Mouse (Mus musculus): Measurements from ENCODE around the gene Ntn4.

Gene Ntn4

GRCm38 (mm10) chr10:93687781-93688180 lies 47.3 kb downstream of the Ntn4 start:
- no peak for DNase-seq

GRCm38 (mm10) chr10:93688306-93689171 lies 48.1 kb downstream of the Ntn4 start:
- DNase-seq: peak in 1 of 2 experiments; percentile 48

- peak in 1 of 2 experiments; percentile 60 for DNase-seq
Observed at GRCm38 (mm10) chr10:93691344-93691743, 50.9 kb downstream of the Ntn4 start.

GRCm38 (mm10) chr10:93695043-93695791 lies 54.7 kb downstream of the Ntn4 start:
- DNase-seq: no peak

DNA sequence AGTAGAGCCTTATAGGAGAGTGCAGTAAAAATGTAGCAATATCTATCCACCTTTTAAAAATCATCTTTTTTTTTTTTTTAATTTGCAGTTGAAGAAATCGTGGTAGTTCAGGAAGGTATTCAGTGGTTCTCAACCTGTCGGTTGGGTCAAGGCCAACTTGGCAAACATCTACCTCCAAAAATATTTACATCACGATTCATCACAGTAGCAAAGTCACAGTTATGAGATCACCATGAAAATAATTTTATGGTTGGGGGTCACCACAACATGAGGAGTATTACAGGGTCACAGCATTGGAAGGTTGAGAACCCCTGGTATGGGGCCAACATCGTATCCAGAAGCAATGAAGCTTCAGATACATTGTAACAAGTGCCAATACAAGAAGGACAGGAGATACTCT lies 55.5 kb downstream of the Ntn4 start:
- no peak for DNase-seq

GRCm38 (mm10) chr10:93697866-93698483 lies 57.5 kb downstream of the Ntn4 start:
- DNase-seq: no peak

GRCm38 (mm10) chr10:93699689-93700478 lies 59.4 kb downstream of the Ntn4 start:
- no peak for DNase-seq

DNA sequence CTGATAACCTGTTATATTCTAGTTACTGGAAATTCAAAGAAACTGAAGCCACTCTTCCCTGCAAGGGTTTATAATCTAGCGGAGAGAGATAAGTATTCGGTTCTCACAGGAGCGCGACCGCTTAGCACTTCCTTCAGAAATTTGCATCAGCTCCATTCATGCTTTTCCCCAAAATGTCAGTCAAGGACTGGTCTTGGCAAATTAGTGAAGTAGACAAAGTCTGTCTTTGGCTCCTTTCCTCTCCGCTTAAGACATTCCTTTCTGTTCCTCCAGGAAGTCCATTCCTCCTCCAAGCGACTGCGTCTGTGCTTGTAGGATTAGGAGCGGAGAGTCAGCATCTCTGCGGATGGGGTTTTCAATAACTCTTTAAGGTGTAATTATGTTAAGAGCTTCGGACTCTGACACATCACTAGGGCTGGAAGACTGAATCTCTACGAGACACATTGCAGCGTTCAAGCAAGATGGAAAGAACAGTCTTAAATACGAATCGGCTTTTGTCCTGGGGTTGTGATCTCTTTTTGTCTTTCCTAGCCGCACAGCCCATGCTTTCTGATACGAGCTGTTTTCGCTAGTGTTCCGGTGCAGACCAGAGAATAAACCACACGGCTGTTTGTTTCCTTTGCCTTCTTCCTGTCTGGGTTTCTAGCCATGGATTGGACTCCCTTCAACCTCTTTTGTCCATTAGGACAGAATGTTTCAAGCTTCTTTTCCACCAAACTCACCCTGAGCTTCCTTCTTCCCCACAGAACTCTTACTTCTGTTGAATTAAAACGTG lies 60.3 kb downstream of the Ntn4 start:
- DNase-seq: no peak

- no peak for DNase-seq
Observed at GRCm38 (mm10) chr10:93703946-93704345, 63.5 kb downstream of the Ntn4 start.

- DNase-seq: no peak
Observed at GRCm38 (mm10) chr10:93707149-93708075, 66.9 kb downstream of the Ntn4 start.

DNA sequence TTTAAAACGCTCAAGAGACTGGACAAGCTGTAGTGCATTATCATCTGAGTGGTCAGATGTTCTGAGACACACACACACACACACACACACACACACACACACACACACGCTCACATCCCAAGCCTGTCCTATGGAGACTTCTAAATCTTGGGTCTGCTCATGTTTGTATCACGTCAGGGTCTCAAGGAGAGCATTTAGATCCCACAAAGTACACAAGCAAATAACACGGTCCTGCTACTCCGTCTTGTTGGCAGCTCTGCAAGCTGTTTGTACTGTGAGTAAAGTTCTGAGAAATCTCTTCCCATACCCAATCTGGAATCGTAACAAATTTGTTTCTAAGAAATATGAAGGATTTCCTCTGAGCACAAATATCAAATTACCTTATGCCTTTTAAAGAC lies 67.6 kb downstream of the Ntn4 start:
- DNase-seq: no peak

- no peak for DNase-seq
Observed at GRCm38 (mm10) chr10:93708515-93708914, 68.0 kb downstream of the Ntn4 start.

DNA sequence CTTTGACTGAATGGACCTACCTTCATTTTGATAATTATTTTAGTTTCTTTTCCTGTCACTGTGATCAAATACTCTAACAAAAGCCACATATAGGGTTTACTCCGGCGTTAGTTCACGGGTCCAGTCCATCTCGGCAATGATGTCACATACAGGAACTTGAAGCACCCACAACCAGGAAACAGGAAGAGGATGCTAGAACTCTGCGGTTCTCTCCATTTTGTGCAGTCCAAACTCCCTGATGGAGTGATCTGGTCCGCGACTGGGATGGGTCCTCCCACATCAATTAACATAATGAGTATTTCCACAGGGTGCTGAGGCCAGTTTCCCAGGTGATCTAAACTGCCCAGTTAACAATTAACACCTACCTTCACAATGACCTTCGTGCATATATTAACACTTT lies 69.1 kb downstream of the Ntn4 start:
- no peak for DNase-seq

DNA sequence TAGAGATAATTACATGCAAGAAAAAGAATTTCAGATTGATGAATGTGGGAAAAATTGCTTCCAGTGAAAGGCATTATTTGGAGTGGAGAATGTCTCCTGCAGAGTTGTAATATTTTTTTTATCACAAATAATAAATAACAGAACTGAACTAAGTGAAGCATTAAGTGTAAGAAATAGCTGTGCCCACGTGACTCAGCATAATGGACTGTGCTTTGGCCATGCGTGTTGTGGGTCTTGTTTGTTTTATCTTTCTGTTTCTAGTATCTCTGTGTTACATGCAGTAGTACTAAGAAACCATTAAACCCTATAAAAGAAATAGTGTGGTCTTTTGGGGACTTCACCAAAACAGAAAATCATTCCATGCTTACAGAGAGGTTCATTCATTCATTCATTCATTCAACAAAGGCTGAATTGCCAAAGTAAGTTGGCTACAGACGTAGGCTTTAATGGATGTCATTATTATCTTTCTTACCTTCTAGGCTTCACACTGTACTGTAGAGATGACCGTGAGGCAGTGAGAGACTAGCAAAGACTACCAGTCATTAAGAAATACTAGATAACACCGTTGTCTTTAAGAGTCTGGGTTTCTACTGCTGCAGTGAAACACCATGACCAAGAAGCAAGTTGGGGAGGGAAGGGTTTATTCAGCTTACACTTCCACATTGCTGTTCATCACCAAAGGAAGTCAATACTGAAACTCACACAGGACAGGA lies 81.3 kb downstream of the Ntn4 start:
- DNase-seq: no peak

DNA sequence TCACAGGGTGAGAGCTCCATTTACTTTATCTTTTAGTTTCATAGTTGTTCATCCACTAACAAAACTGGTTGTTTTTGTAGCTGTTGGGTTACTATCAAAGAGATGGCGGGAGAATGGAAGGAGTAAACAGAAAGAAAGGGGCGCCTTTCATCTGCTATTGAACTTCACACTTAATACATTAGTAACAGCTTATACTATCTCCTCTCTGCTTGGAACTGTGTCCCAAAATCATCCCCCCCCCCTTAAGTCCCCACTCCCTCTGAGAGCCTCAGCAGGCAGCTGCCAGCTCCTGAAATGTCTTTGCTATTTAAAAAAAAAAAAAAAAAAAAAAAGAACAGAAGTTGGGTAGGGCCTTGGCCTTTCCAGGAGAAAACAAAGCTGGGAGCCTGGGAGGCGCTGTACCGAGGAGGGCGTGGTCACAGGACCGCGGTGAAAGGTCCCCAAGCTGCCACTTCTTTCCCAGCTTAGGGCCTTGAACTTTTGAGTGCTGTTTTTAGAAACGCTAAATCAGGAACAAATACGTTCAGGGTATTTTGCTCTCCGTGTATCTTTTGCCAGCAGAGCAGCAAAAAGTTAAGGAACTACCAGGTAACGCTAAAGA lies 83.6 kb downstream of the Ntn4 start:
- DNase-seq: peak; percentile 63 to 77

- no peak for DNase-seq
Observed at GRCm38 (mm10) chr10:93728131-93728530, 87.7 kb downstream of the Ntn4 start.

DNA sequence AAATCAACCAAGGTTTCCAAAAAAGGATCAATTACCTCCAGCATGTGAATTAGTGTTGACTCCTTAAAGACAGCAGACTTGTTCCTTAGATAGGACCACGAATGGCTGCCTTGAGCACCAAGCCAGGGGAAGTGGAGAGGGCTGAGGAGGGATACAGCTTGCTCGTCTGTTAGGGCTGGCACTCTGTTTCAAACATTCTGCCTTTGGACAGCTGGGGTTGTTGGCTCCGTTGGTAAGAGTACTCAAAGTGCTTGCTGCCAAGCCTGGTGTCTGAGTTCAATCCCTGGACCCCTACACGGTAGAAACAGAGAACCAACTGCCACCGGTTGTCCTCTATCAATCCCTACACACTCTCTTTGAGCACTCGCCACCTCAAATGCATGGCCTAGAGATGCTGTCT lies 90.0 kb downstream of the Ntn4 start:
- no peak for DNase-seq

- DNase-seq: no peak
Observed at GRCm38 (mm10) chr10:93731248-93731691, 90.8 kb downstream of the Ntn4 start.

GRCm38 (mm10) chr10:93736114-93736645 lies 95.7 kb downstream of the Ntn4 start:
- peak; percentile 54 to 59 for DNase-seq

Measured in lung, adult 18-20 months (tissue).